In genomic region chr10:7870571-7871315, GRCm38 (mm10) we compare ENCODE assay signal across 8 mouse cellular contexts. TPM values are rescaled to one million over a fixed set of nuclear protein-coding genes. Genes with fewer than 3 reads are reported as not detected.
DNase-seq lines count a peak whose midpoint lies in the region; ATAC-seq and TF ChIP-seq lines count a peak whose summit lies in the region.

No protein-coding gene starts in this region.

- no peaks in the 10 kb centered on the region for H3K9me3 ChIP-seq in forebrain, embryonic 16.5 days (ENCODE audit: control insufficient read depth, low read length)
- H3K9me3 ChIP-seq in midbrain, postnatal 0 days (ENCODE audit: low read length), result no peaks in the 10 kb centered on the region

- no peak overlapping the region for H3K4me3 ChIP-seq in forebrain, embryonic 16.5 days (replicated peaks; ENCODE audit: low read length)
- no peak overlapping the region for H3K4me3 ChIP-seq in midbrain, postnatal 0 days (ENCODE audit: low read depth, low read length)

- peak; percentile 46 for TF ChIP-seq CTCF in midbrain, postnatal 0 days (IDR thresholded peaks at IDR 0.05)

- 0 out of 2 replicates have a peak, but pooled peaks cover 4% of the 10 kb centered on the region for H3K27me3 ChIP-seq in forebrain, embryonic 16.5 days (replicated peaks; ENCODE audit: control insufficient read depth, insufficient read depth, low read length)
- H3K27me3 ChIP-seq in midbrain, postnatal 0 days (ENCODE audit: insufficient read depth, low read length), result 0 out of 2 replicates have a peak, but pooled peaks cover 5% of the 10 kb centered on the region

- H3K4me1 ChIP-seq in forebrain, embryonic 16.5 days (replicated peaks; ENCODE audit: control insufficient read depth, insufficient read depth, low read length), result peaks cover 10% of the 10 kb centered on the region
- 0 out of 2 replicates have a peak, but pooled peaks cover 6% of the 10 kb centered on the region for H3K4me1 ChIP-seq in midbrain, postnatal 0 days (ENCODE audit: insufficient read depth, low read length)

- 63% methylated on average over 11 of the region's 11 CpGs for WGBS in forebrain, embryonic 16.5 days
- 68% methylated on average over 11 of the region's 11 CpGs for WGBS in midbrain, postnatal 0 days

- H3K9ac ChIP-seq in forebrain, embryonic 16.5 days (replicated peaks; ENCODE audit: low read depth, low read length), result no peak overlapping the region
- H3K9ac ChIP-seq in midbrain, postnatal 0 days (replicated peaks; ENCODE audit: low read length, poor library complexity, severe bottlenecking), result no peak overlapping the region

- no peaks in the 10 kb centered on the region for H3K36me3 ChIP-seq in forebrain, embryonic 16.5 days (ENCODE audit: control insufficient read depth, insufficient read depth)
- H3K36me3 ChIP-seq in midbrain, postnatal 0 days (ENCODE audit: insufficient read depth, low read length), result no peaks in the 10 kb centered on the region

- DNase-seq in cerebellum, postnatal 14 days, result peak; percentile 31 to 52
- no peak for DNase-seq in cerebellum, adult 18-20 months
- peak; percentile 27 for DNase-seq in spleen, adult 12 weeks (ENCODE audit: low spot score)
- no peak for DNase-seq in spleen, postnatal 4 days (ENCODE audit: low spot score in 2 of 2)
- peak; percentile 16 for DNase-seq in layer of hippocampus, adult 9-10 months (ENCODE audit: low spot score)
- peak; percentile 11 for DNase-seq in midbrain, postnatal 0 days (ENCODE audit: low spot score)
- no peak for DNase-seq in testis, postnatal 14 days (ENCODE audit: low spot score)

- H3K4me2 ChIP-seq in forebrain, embryonic 16.5 days (ENCODE audit: low read length), result no peak overlapping the region
- H3K4me2 ChIP-seq in midbrain, postnatal 0 days (ENCODE audit: low read depth, low read length, poor library complexity, severe bottlenecking), result no peak overlapping the region

- ATAC-seq in forebrain, embryonic 16.5 days, result peak; percentile 40; the same call in 1 of the 2 replicates
- no peak for ATAC-seq in midbrain, postnatal 0 days (ENCODE audit: low FRiP score)

- no peak overlapping the region for H3K27ac ChIP-seq in forebrain, embryonic 16.5 days (ENCODE audit: low read length)
- no peak overlapping the region for H3K27ac ChIP-seq in midbrain, postnatal 0 days (ENCODE audit: low read depth, low read length)

RNA-seq across cellular contexts. Expression of gene Zc3h12d, which starts 38.5 kb away (rescaled TPM):
- polyA plus RNA-seq in forebrain, embryonic 16.5 days (2015; fragmentation: Nextera tagmentation; extraction: Ambion mirVana), result 0.06 and 0.08 TPM in 2 replicates
- 0.14 and 0.16 TPM in 2 replicates for total RNA-seq in midbrain, postnatal 0 days (2014; rRNA removed)
- polyA plus RNA-seq in midbrain, postnatal 0 days (2015; fragmentation: Nextera tagmentation; extraction: Ambion mirVana), result 0.20 and 0.34 TPM in 2 replicates

Comparison
In these comparisons a context has a peak if more than half of its experiments do, and no peak if none do; other contexts are left out.
1. DNase-seq: peak in cerebellum, postnatal 14 days (2 of 2), spleen, adult 12 weeks (single experiment), layer of hippocampus, adult 9-10 months (single experiment) and midbrain, postnatal 0 days (single experiment); none in cerebellum, adult 18-20 months (0 of 2), spleen, postnatal 4 days (0 of 2) and testis, postnatal 14 days (single experiment).